Mouse (Mus musculus): ENCODE measurements around the gene Ipo5. TPM values are rescaled to one million over a fixed set of nuclear protein-coding genes. Genes with fewer than 3 reads are reported as not detected.

The Ipo5 gene
- polyA plus RNA-seq, 2 experiments from 2014 or later = 43.4 to 46.7 TPM

GRCm38 (mm10) chr14:120924044-120924443 lies 13.0 kb downstream of the Ipo5 start:
- ATAC-seq = no peak

DNA sequence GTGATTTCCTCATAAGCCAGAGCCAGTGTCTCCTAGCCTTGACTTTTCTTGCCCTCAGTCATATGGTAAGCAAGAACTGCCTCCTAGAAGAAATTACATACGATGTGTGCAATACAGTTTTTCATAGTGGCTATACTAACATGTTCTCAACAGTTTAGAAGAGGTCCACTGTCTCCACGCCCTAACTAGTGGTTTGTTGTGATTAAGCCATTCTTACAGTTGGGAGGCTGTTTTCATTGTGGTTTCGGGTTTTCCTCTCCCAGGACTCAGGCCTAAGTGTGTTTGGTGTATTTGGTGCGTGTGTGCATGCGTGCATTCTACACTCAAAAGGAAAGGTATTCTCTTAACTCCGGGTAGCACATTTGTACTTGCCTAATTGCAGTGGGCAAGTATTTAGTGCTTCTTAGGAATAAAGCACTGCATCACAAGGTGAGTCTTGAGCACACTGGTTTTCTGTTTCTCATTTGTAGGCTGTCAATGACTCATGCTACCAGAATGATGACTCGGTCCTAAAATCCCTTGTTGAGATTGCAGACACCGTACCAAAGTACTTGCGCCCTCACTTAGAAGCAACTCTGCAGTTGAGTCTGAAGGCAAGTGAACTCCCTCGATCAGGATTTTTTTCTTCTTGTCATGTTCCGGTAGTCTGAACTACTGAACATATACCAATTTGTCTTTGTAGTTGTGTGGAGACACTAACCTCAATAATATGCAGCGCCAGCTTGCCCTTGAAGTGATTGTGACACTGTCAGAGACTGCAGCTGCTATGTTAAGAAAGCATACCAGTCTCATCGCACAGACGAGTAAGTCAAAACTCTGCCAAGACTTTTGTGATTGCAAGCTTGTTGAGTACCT lies 14.9 kb downstream of the Ipo5 start:
- ATAC-seq = no peak

GRCm38 (mm10) chr14:120931236-120931635 lies 20.2 kb downstream of the Ipo5 start:
- no peak for ATAC-seq

DNA sequence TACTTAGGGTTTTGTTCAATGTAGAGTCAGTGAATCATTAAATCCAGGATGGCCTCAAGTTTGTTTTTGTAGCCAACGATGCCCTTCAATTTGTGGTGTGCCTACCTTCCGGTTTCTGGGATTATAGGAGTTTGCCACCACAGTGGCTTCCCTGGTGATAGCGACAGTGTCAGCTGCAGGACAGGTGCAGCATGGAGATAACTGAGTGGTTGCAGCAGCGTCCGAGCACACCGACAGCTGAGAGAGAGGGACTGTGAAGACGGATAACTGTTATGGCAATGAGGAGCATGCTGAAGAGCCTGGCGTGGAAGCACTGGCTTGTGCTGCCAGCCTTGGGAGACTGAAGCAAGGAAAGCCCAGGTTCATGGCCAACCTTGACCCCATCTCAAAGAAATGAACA lies 22.6 kb downstream of the Ipo5 start:
- no peak for ATAC-seq

- ATAC-seq = no peak
Measured at GRCm38 (mm10) chr14:120937102-120937501, 26.1 kb downstream of the Ipo5 start.

DNA sequence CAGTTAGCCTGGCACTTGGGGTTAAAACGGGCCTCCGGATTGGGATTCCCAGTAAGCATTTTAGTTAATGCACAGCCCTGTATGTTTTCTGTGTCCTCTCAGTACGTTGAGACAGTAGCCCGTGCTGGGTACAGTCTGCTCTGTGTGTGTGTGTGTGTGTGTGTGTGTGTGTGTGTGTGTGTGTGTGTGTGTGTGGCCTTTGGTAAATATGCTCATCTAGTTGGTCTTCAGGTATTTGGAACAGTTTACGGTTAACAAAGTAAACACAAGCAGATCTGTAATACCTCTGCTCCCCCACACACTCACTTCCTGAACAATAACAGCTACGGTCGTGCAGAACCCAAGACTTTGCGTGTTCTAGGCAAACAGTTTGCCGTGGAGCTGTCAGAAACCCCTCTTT lies 31.8 kb downstream of the Ipo5 start:
- ATAC-seq = no peak

- no peak for ATAC-seq
Measured at GRCm38 (mm10) chr14:120945146-120945545, 34.1 kb downstream of the Ipo5 start.

GRCm38 (mm10) chr14:120947104-120947503 lies 36.1 kb downstream of the Ipo5 start:
- ATAC-seq = no peak

DNA sequence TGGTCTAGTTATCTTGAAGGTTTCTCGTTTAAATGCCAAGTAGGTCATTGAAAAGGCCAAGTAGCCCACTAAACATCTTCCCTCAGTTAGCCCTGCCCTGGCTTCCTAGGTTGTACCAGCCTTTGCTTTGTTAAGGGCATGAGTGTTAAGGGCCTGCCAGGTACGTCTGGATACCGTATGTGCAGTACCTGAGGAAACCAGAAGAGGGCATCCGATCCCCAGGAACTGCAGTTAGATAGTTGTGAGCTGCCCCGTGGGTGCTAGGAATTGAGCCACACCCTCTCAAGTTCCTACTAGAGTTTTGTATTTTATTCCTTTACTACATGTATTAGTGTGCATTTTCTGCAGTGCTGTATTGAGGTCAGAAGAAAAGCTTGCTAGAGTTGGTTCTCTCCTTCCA lies 38.0 kb downstream of the Ipo5 start:
- no peak for ATAC-seq

DNA sequence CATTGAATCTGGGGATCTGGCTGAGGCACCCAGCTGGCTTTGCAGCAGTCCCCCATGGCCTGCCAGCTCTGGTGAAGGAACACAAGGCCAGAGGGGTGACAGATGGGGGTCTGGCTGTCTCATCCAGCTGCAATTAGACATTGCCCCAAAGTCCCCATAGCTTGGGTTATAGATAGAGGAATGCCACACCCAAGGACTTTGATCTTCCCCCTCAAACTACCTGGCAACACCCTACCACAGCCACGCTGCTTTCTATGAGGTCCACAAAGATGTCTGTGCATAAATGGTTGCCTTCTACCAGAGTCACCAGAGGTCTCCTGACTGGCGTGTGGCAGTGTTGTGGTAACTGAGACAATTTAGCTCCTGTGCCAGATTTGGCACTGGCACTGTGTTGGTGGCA lies 39.0 kb downstream of the Ipo5 start:
- ATAC-seq = no peak

DNA sequence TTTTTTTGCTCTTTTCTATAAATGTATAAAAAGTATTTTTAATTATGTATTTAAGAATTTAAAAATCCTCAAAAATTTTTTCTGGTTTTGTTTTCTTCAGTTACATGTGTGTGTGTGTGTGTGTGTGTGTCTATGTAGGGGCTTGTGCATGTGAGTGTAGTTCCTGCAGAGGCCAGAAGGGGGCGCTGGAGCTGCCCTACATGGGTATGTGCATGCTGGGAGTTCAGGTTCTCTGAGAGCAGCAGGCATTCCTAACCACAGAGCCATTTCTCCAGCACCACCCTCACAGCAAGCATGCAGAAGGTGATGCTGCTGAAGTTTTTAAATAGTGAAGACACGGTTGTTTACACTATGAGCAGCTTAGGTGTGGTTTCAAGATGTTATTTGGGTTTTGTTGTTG lies 41.4 kb downstream of the Ipo5 start:
- ATAC-seq = no peak

DNA sequence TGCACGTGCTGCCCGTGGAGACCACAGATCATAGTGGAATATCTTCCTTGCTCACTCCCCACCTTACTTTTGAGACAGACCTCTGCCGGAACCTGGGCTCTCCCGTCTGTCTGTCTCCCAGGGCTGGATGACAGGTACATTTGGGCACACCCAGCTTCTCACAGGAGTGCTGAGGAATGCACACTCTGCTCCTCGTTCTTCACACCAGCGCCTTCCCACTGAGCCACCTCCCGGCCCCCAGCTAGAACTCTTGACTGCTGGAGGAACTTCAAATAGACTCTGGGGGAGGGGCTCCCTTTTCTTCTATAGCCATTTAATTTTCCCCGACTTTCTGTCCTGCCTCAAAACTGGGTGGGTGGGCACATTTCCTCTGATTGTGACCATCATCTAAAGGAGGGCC lies 49.5 kb downstream of the Ipo5 start:
- ATAC-seq = no peak

GRCm38 (mm10) chr14:120960991-120961390 lies 50.0 kb downstream of the Ipo5 start:
- ATAC-seq = no peak

DNA sequence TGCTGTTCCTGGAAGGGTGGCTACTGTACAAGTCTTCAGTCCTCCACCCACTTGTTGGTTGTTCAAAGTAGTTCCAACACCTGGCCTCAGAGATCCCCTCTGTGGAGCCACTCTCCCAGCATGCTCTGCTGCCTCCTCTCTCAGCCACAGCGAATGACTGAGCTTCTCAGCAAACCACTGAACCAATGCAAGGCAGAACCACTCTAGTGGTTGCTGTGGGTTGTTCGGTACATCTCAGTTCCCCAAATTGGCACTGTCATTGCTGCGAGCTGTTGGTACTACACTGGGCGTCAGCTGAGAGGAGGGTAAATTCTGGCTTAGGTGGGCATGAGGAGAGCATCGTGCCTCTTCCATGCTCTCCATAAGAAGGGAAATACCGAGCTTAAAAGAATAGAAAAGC lies 56.0 kb downstream of the Ipo5 start:
- no peak for ATAC-seq

GRCm38 (mm10) chr14:120968723-120969122 lies 57.7 kb downstream of the Ipo5 start:
- ATAC-seq = no peak

DNA sequence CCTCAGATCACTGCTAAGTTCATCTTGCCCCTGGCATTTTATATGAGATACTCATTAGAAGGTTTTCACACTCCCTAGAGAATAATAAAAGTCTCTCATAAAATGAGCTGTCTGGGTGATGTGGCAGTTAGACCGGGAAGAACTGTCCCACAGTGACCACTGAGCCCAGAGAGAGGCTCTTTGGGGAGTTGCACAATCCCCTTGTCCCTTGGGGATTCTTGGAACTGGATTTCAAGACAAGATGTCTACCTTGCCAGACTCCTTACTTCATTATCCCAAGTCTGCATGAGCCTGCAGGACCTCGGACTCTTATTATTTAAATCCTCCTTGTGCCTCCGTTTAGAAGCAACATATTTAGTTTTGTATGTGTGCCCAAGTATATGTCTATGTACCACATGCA lies 58.6 kb downstream of the Ipo5 start:
- ATAC-seq = no peak

- no peak for ATAC-seq
Measured at GRCm38 (mm10) chr14:120970637-120971036, 59.6 kb downstream of the Ipo5 start.

DNA sequence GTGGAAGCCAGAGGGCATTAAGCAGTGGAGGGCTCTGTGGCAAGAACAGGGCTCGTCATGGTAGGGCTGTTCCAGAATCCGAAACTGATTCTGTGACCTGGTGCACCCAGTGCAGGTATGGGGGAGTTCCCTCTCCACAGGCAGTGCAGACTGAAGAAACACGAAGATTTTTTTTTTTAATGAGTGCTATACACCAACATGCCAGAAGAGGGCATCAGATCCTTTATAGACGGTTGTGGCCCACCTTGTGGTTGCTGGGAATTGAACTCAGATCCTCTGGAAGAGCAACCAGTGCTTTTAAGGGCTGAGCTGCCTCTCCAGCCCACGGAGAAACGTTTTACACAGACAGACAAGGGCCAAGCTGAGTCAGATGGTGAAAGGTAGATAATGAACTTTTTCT lies 60.3 kb downstream of the Ipo5 start:
- no peak for ATAC-seq

DNA sequence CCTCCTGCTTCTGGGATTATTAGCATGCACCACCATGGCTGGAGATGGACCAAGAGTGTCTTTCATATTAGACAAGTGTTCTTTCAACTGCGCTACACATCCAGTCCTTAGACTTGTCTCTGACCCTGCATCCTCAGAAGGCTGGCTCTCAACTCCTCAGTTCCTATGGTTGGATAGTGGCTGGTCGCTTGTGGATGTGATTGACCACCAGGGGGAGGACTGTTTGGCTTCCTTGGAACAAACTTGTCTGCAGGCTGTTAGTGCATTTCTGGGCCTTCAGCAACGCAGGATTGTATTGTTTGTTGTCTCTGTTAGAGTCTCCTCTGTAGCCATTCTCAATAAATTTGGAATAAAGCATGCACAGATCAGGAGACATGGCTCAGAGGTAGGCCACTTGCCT lies 68.5 kb downstream of the Ipo5 start:
- no peak for ATAC-seq

GRCm38 (mm10) chr14:120989126-120989525 lies 78.1 kb downstream of the Ipo5 start:
- ATAC-seq = no peak
